Mouse (Mus musculus): ENCODE results near the gene Cdk11b.
"Not testable (repeated sequence)": the region's sequence is repeated elsewhere in the genome, so short reads cannot be mapped to it uniquely, and the experiment has no call there.

Gene Cdk11b

GRCm38 (mm10) chr4:155668689-155669597 is 44.3 kb downstream of the Cdk11b start, which contains the start of gene Mib2:
Gene Mib2, minus strand, starts transcription at chr4:155669198.
- peak; percentile 99 for DNase-seq (ENCODE audit: low spot score in 2 of 2)

DNA sequence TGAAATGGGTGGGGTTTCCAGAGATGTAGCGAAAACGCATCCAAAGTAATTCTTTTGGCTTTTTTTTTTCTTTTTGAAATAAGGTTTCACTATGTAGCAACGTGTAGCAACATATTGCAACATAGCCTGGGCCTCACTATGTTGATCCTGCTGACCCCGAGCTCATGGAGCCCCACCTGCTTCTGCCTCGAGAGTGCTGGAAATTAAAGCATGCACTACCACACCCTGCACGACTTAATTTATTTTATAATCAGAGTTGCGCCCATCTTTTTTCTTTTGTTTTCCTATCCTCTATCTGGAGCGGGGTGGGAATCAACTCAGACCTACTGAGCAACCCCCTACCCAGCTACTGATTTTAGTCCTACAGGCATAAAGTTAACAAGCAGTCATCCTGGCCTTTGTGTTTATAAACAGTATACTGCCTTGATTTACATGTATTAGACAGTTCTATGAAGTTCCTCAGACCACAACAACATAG is 45.0 kb downstream of the Cdk11b start:
- no peak for DNase-seq (ENCODE audit: low spot score in 2 of 2)

- not testable (repeated sequence) for DNase-seq (ENCODE audit: low spot score in 2 of 2)
Observed at GRCm38 (mm10) chr4:155670236-155670635, 45.6 kb downstream of the Cdk11b start.

GRCm38 (mm10) chr4:155672082-155672481 is 47.4 kb downstream of the Cdk11b start:
- no peak for DNase-seq (ENCODE audit: low spot score in 2 of 2)

- no peak for DNase-seq (ENCODE audit: low spot score in 2 of 2)
Observed at GRCm38 (mm10) chr4:155675991-155676390, 51.3 kb downstream of the Cdk11b start.

- not testable (repeated sequence) for DNase-seq (ENCODE audit: low spot score in 2 of 2)
Observed at GRCm38 (mm10) chr4:155683670-155684277, 59.1 kb downstream of the Cdk11b start.

DNA sequence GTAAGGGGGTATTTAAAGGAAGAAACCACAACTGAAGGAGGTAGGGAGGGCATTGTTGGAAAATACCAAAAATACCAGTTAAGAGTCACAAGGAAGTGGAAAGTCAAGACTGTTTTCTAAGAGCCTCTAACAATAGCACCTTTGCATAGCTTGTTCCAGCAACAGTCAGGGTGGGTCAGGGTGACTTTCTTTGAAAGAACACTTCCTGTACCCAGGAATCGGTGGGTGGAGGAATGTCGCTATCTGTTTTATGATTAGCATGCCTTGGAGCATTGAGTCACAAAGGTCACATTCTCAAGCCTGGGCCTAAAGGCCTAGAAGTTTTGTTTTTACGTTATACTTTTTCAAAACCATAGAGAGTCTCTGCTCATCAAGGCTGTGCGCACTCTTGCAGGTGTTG is 63.1 kb downstream of the Cdk11b start:
- not testable (repeated sequence) for DNase-seq (ENCODE audit: low spot score in 2 of 2)

GRCm38 (mm10) chr4:155690571-155691375 is 66.1 kb downstream of the Cdk11b start:
- no peak for DNase-seq (ENCODE audit: low spot score in 2 of 2)

DNA sequence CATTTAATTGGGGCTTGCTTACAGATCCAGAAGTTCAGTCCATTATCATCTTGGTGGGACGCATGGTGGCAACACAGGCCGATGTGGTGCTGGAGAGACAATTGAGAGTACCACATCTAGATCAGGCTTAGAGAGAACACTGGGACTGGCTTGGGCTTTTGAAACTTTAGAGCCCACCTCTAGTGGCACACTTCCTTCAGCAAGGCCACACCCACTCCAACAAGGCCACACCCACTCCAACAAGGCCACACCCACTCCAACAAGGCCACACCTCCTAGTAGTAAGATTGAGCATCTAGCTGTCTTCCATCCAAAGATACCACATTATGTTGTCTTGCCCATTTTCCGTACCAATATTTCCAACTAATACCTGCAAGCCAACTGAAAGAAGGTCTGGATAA is 67.8 kb downstream of the Cdk11b start:
- DNase-seq (ENCODE audit: low spot score in 2 of 2) = no peak

DNA sequence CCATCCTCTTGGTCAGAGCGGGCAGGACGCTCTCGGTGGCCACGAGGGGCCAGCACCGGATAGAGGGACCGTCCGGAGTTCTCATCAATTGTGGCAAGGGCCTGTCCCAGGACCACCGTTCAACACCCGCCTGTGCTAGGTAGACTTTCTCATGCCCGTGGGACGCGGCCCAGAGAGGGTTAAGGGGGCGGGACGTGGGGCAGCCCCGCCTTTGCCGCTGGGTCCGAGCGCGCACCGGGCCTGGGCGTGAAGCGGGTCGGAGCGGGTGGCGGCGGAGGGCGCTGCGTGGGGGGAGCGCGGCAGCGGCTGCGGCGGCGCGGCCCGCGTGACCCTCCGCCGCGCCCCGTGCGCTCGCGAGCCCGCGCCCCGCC is 69.4 kb downstream of the Cdk11b start, which contains the start of gene Fndc10:
Fndc10 (plus strand) TSS at position 232 of the 371 bp plus-strand sequence.
- peak; percentile 74 to 77 for DNase-seq (ENCODE audit: low spot score in 2 of 2)

- peak; percentile 79 to 87 for DNase-seq (ENCODE audit: low spot score in 2 of 2)
Observed at GRCm38 (mm10) chr4:155694482-155695401, 70.1 kb downstream of the Cdk11b start.

GRCm38 (mm10) chr4:155695531-155696062 is 70.9 kb downstream of the Cdk11b start:
- DNase-seq (ENCODE audit: low spot score in 2 of 2) = peak in 1 of 2 experiments; percentile 7

DNA sequence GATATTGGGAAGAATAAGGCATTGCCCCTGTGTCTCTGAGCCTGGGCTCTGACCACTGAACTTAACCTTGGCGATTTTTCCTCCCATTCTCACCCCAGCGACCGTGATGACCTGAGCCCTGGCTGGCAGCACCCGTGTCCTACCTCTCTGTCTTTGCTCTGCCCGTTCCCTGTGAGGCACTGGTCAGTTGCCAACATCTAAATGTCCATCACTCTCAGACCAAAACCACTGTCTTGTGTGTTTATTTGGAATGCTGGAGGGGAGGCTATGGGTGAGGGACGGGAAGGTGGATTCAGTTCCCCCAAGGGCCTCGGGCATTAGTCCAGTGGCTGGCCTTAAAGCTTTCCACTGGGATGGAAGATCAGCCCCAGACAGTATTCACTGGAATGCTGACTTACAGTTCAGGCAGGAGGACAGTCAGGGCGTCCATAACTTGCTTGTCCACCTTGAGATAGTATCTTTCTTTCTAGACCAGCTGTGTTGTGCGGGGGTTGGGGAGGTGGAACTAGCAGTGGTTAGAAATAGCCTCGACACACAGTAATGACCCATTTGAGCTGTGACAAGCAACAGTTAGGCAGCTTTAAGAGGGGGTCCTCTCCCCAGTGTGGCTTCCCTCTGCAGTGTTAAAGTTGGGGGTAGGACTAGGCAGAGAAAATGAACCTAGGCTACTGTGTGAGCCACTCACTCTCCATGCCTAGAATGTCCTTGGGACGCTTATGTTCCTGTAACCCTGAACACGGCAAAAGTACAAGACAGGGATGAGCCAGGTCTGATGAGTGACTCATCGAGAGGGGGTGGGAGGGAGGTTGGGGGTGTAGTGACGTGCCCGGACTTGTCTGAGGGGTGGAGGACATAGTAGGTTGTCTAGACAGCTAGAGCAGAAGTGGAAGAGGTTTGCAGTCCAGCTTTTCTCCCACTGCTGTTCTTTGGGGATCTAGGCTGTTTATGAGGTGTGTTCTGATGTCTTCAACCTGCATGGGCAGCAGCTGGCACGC is 71.9 kb downstream of the Cdk11b start:
- no peak for DNase-seq (ENCODE audit: low spot score in 2 of 2)

All from frontal cortex, postnatal 36 days (tissue).